Mouse (Mus musculus) neural tube, embryonic 11.5 days (tissue): ENCODE measurements around the gene Samd15. TPM values are rescaled to one million over a fixed set of nuclear protein-coding genes. Genes with fewer than 3 reads are reported as not detected.

Experiments used
- ATAC-seq: fragments of 200-750 bp; cut with Nextera tagmentation; 2 replicates; pipeline ENCODE4 v1.8.0; 2017; ENCODE audit warnings: moderate number of reproducible peaks, mild to moderate bottlenecking, moderate TSS enrichment, moderate library complexity; ENCODE audit not compliant: insufficient read depth, low FRiP score, low TSS enrichment
- DNase-seq: peaks from one replicate; pipeline ENCODE4 v3.0.0-alpha.2; 2015; ENCODE audit warnings: low spot score
- H3K27ac ChIP-seq: fragments of 300-500 bp; sonication (generic); 2 replicates; pipeline ENCODE4 v1.5.1; 2014; ENCODE audit warnings: low read depth, mild to moderate bottlenecking, low read length
- H3K27me3 ChIP-seq: fragments of 300-500 bp; sonication (generic); 2 replicates; pipeline ENCODE4 v1.6.1; 2014; ENCODE audit warnings: mild to moderate bottlenecking, low read length, mixed read lengths; ENCODE audit not compliant: control insufficient read depth, insufficient read depth
- H3K36me3 ChIP-seq: fragments of 300-500 bp; sonication (generic); 2 replicates; pipeline ENCODE4 v1.6.1; 2014; ENCODE audit warnings: mild to moderate bottlenecking, low read length, moderate library complexity, mixed read lengths; ENCODE audit not compliant: control insufficient read depth, insufficient read depth
- H3K4me1 ChIP-seq: fragments of 300-500 bp; sonication (generic); 2 replicates; pipeline ENCODE4 v1.6.1; 2014; ENCODE audit warnings: low read length, mixed read lengths; ENCODE audit not compliant: control insufficient read depth, insufficient read depth
- H3K4me2 ChIP-seq: fragments of 300-500 bp; sonication (generic); 2 replicates; pipeline ENCODE4 v1.6.1; 2014; ENCODE audit warnings: low read depth, mild to moderate bottlenecking, moderate library complexity
- H3K4me3 ChIP-seq: fragments of 300-500 bp; sonication (generic); 2 replicates; pipeline ENCODE4 v1.5.1; 2014; ENCODE audit warnings: low read depth, low read length
- H3K9ac ChIP-seq: fragments of 300-500 bp; sonication (generic); 2 replicates; pipeline ENCODE4 v1.6.1; 2014; ENCODE audit warnings: mild to moderate bottlenecking, low read length
- H3K9me3 ChIP-seq: fragments of 300-500 bp; sonication (generic); 2 replicates; pipeline ENCODE4 v1.6.1; 2016; ENCODE audit warnings: low read length; ENCODE audit not compliant: control insufficient read depth
- WGBS: fragments of 180-500 bp; shearing (Covaris S2); extraction: QIAGEN DNeasy Blood & Tissue Kit; methylation state at CpG from one replicate; pipeline ENCODE4 v1.1.7; 2014; 5-methylcytosine and 5-hydroxymethylcytosine counted together
- polyA plus RNA-seq: library from polyadenylated mRNA; unstranded; fragments of >200 nt; fragmentation: Nextera tagmentation; extraction: Ambion mirVana; gene quantifications from 2 replicates; pipeline ENCODE4 v1.2.1, GENCODE M21; 2014

The Samd15 gene
- polyA plus RNA-seq, 1 experiment from 2014 or later = 1.8 TPM

- no peaks in the 10 kb centered on the region for H3K36me3 ChIP-seq
- H3K9ac ChIP-seq = no peak overlapping the region
- DNase-seq = no peak
- no peak for ATAC-seq
- no peak overlapping the region for H3K4me3 ChIP-seq
- no peaks in the 10 kb centered on the region for H3K4me1 ChIP-seq
- no peaks in the 10 kb centered on the region for H3K27me3 ChIP-seq
- WGBS = 74% methylated on average over 7 of the region's 7 CpGs
- H3K4me2 ChIP-seq = no peak overlapping the region
- H3K9me3 ChIP-seq = no peaks in the 10 kb centered on the region
- no peak overlapping the region for H3K27ac ChIP-seq
These were observed 19.8 kb downstream of the Samd15 start for GRCm38 (mm10) chr12:87219362-87219761.

GRCm38 (mm10) chr12:87224950-87225349, 25.4 kb downstream of the Samd15 start:
- no peaks in the 10 kb centered on the region for H3K9me3 ChIP-seq
- no peak overlapping the region for H3K4me3 ChIP-seq
- DNase-seq (no peak), ATAC-seq (no peak)
- no peak overlapping the region for H3K9ac ChIP-seq
- no peaks in the 10 kb centered on the region for H3K4me1 ChIP-seq
- no peak overlapping the region for H3K4me2 ChIP-seq
- WGBS = 73% methylated on average over 10 of the region's 10 CpGs
- H3K27ac ChIP-seq = no peak overlapping the region
- no peaks in the 10 kb centered on the region for H3K36me3 ChIP-seq
- no peaks in the 10 kb centered on the region for H3K27me3 ChIP-seq

- ATAC-seq = no peak
- Histone ChIP-seq H3K4me1 (no peaks in the 10 kb centered on the region), H3K27me3 (no peaks in the 10 kb centered on the region), H3K4me2 (no peak overlapping the region), H3K9ac (no peak overlapping the region), H3K27ac (no peak overlapping the region), H3K9me3 (no peaks in the 10 kb centered on the region), H3K36me3 (no peaks in the 10 kb centered on the region), H3K4me3 (no peak overlapping the region)
- no peak for DNase-seq
- WGBS = 79% methylated on average over 7 of the region's 7 CpGs
These were observed 27.3 kb downstream of the Samd15 start for GRCm38 (mm10) chr12:87226801-87227200.

DNA sequence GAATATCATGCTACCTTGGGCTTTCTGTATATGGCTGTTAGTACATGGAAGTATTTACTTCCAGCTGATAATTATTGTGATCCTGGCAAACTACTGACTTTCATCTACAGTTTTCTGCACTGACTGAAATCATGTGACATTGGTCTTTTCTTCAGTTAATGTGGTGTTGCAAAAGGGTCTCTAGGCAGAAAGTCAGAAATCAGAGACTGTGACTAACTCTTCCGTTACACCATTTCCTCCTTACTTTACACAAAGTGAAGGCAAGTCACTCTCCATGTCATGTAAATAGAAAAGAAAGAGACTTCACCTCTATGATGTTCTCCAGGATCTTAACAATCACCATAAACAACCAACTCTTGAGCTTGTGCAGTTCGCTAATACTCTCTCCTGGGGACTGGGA, 30.1 kb downstream of the Samd15 start:
- no peak overlapping the region for H3K27ac ChIP-seq
- no peaks in the 10 kb centered on the region for H3K36me3 ChIP-seq
- 93% methylated on average over 2 of the region's 2 CpGs for WGBS
- no peak overlapping the region for H3K9ac ChIP-seq
- H3K4me1 ChIP-seq = no peaks in the 10 kb centered on the region
- H3K4me3 ChIP-seq = no peak overlapping the region
- DNase-seq = no peak
- H3K4me2 ChIP-seq = no peak overlapping the region
- ATAC-seq = no peak
- no peaks in the 10 kb centered on the region for H3K27me3 ChIP-seq
- no peaks in the 10 kb centered on the region for H3K9me3 ChIP-seq

DNA sequence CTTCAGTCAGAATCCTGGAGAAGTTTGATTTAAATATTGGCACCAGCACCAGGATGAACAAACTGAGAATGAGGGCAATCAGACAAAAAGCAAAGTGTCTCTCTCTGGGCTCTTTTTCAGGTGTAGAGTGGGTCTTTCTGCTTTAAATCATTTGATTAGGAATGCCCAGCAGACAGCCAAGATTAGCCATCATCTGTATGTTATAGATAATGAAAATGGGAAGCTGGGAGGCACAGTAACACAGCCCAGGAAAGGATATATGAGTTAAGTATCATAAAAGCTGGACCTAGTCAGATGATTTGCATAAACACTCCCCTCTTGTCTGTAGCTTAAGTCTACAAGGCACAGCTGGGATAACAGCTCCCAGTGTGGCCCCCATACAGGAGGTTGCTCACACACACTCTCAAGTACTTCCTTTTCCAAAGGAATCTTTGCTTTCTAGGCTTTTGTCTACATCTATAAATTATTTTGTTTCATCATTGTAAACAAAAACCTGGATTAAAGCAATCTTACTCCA, 30.9 kb downstream of the Samd15 start:
- DNase-seq (no peak), ATAC-seq (no peak)
- Histone ChIP-seq H3K27me3 (no peaks in the 10 kb centered on the region), H3K36me3 (no peaks in the 10 kb centered on the region), H3K4me1 (no peaks in the 10 kb centered on the region), H3K4me2 (no peak overlapping the region), H3K27ac (no peak overlapping the region), H3K9me3 (no peaks in the 10 kb centered on the region), H3K9ac (no peak overlapping the region), H3K4me3 (no peak overlapping the region)

DNA sequence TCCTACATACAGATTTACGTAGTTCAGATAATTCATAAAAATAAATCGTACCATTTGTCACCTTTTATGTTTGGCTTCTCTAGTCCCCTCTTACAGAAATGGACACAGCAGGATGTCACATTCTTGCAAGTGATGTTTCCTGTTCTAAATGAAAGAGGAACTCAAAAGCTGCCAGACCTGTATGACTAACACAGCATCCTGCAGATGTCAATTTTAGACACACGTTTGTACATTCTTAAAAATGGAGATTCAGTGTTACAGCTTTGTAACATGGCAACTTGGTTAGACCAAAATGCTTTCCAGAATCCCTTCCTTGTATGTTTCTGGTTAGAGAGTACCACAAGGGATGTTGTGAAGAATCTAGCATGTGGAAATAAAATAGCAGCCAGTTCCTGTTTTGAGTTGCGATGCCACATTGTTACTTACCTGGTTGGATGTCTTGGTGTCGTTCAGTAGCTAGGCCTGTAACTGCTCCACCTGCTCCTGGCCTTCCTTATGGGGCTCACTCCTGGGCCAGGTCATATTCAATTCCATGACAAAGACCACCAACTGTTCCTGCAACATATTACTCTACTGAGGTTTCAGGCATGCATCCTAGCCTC, 37.5 kb downstream of the Samd15 start:
- WGBS = 81% methylated on average over 5 of the region's 5 CpGs
- Histone ChIP-seq H3K4me2 (no peak overlapping the region), H3K36me3 (peaks cover 13% of the 10 kb centered on the region), H3K27ac (no peak overlapping the region), H3K9me3 (no peaks in the 10 kb centered on the region), H3K4me3 (no peak overlapping the region), H3K9ac (no peak overlapping the region), H3K4me1 (no peaks in the 10 kb centered on the region), H3K27me3 (no peaks in the 10 kb centered on the region)
- DNase-seq (no peak), ATAC-seq (no peak)

GRCm38 (mm10) chr12:87238632-87239031, 39.1 kb downstream of the Samd15 start, which contains the start of gene Noxred1:
Gene Noxred1 (minus strand): TSS chr12:87238732.
- Histone ChIP-seq H3K27me3 (no peaks in the 10 kb centered on the region), H3K27ac (no peak within 1 kb of the TSS), H3K9me3 (no peaks in the 10 kb centered on the region), H3K4me2 (no peak within 1 kb of the TSS), H3K36me3 (peaks cover 17% of the 10 kb centered on the region), H3K4me1 (no peaks in the 10 kb centered on the region), H3K9ac (no peak within 1 kb of the TSS), H3K4me3 (no peak within 1 kb of the TSS)
- 93% methylated on average over 1 of the region's 1 CpGs for WGBS
- DNase-seq (no peak), ATAC-seq (no peak)

GRCm38 (mm10) chr12:87250161-87250560, 50.6 kb downstream of the Samd15 start:
- 95% methylated on average over 6 of the region's 6 CpGs for WGBS
- Histone ChIP-seq H3K36me3 (peaks cover 22% of the 10 kb centered on the region), H3K27me3 (no peaks in the 10 kb centered on the region), H3K4me2 (no peak overlapping the region), H3K9me3 (no peaks in the 10 kb centered on the region), H3K4me1 (no peaks in the 10 kb centered on the region), H3K4me3 (no peak overlapping the region), H3K9ac (no peak overlapping the region), H3K27ac (no peak overlapping the region)
- no peak for DNase-seq
- no peak for ATAC-seq

GRCm38 (mm10) chr12:87253878-87254277, 54.4 kb downstream of the Samd15 start:
- Histone ChIP-seq H3K9ac (no peak overlapping the region), H3K9me3 (no peaks in the 10 kb centered on the region), H3K4me2 (no peak overlapping the region), H3K36me3 (peaks cover 23% of the 10 kb centered on the region), H3K27me3 (no peaks in the 10 kb centered on the region), H3K27ac (no peak overlapping the region), H3K4me1 (no peaks in the 10 kb centered on the region), H3K4me3 (no peak overlapping the region)
- 95% methylated on average over 6 of the region's 6 CpGs for WGBS
- ATAC-seq (no peak), DNase-seq (no peak)
